Mouse (Mus musculus) kidney, embryonic 16.5 days (tissue): ENCODE measurements around the gene Arhgap31. TPM values are rescaled to one million over a fixed set of nuclear protein-coding genes. Genes with fewer than 3 reads are reported as not detected.
A peak's percentile ranks its signal among the peaks of the same experiment; 100 is the strongest.

Experiments
- ATAC-seq: fragments of 200-750 bp; cut with Nextera tagmentation; 2 replicates; pipeline ENCODE4 v1.8.0; 2017; ENCODE audit warnings: moderate TSS enrichment; ENCODE audit not compliant: low FRiP score, low TSS enrichment
- H3K27ac ChIP-seq: fragments of 300-500 bp; sonication (generic); 2 replicates; pipeline ENCODE4 v1.5.1; 2014; ENCODE audit warnings: low read length
- H3K27me3 ChIP-seq: fragments of 300-500 bp; sonication (generic); 2 replicates; pipeline ENCODE4 v1.6.1; 2014; ENCODE audit warnings: low read length, control low read depth, mixed read lengths; ENCODE audit not compliant: insufficient read depth
- H3K36me3 ChIP-seq: fragments of 300-500 bp; sonication (generic); 2 replicates; pipeline ENCODE4 v1.6.1; 2014; ENCODE audit warnings: low read length, control low read depth, mixed read lengths; ENCODE audit not compliant: insufficient read depth
- H3K4me1 ChIP-seq: fragments of 300-500 bp; sonication (generic); 2 replicates; pipeline ENCODE4 v1.6.1; 2014; ENCODE audit warnings: low read length, control low read depth, mixed read lengths; ENCODE audit not compliant: insufficient read depth
- H3K4me2 ChIP-seq: fragments of 300-500 bp; sonication (generic); replicated peaks from 2 replicates; pipeline ENCODE4 v1.6.1; 2014; ENCODE audit warnings: low read depth, low read length
- H3K4me3 ChIP-seq: fragments of 300-500 bp; sonication (generic); 2 replicates; pipeline ENCODE4 v1.5.1; 2014; ENCODE audit warnings: mild to moderate bottlenecking, low read length
- H3K9ac ChIP-seq: fragments of 300-500 bp; sonication (generic); replicated peaks from 2 replicates; pipeline ENCODE4 v1.6.1; 2014; ENCODE audit warnings: low read length
- H3K9me3 ChIP-seq: fragments of 300-500 bp; sonication (generic); 2 replicates; pipeline ENCODE4 v1.6.1; 2016; ENCODE audit warnings: low read length, control low read depth
- WGBS: fragments of 180-500 bp; shearing (Covaris S2); extraction: QIAGEN DNeasy Blood & Tissue Kit; methylation state at CpG from one replicate; pipeline ENCODE4 v1.1.7; 2014; 5-methylcytosine and 5-hydroxymethylcytosine counted together
- polyA plus RNA-seq: library from polyadenylated mRNA; unstranded; fragments of >200 nt; fragmentation: Nextera tagmentation; extraction: Ambion mirVana; gene quantifications from 2 replicates; pipeline ENCODE4 v1.2.1, GENCODE M21; 2015

The Arhgap31 gene
- polyA plus RNA-seq, 1 experiment from 2014 or later: 10.8 TPM

- Histone ChIP-seq H3K9ac (no peak overlapping the region), H3K27me3 (no peaks in the 10 kb centered on the region), H3K27ac (no peak overlapping the region), H3K4me1 (0 out of 2 replicates have a peak, but pooled peaks cover 7% of the 10 kb centered on the region), H3K9me3 (no peaks in the 10 kb centered on the region), H3K4me3 (no peak overlapping the region), H3K36me3 (no peaks in the 10 kb centered on the region), H3K4me2 (no peak overlapping the region)
- peak; percentile 2; the same call in 1 of the 2 replicates for ATAC-seq
- WGBS: 75% methylated on average over 2 of the region's 2 CpGs
Observed at GRCm38 (mm10) chr16:38622283-38622682, 90.8 kb downstream of the Arhgap31 start.

GRCm38 (mm10) chr16:38620696-38621450, 92.2 kb downstream of the Arhgap31 start:
- 88% methylated on average over 16 of the region's 16 CpGs for WGBS

GRCm38 (mm10) chr16:38619054-38619453, 94.0 kb downstream of the Arhgap31 start:
- no peak overlapping the region for H3K27ac ChIP-seq
- H3K4me2 ChIP-seq: no peak overlapping the region
- 0 out of 2 replicates have a peak, but pooled peaks cover 7% of the 10 kb centered on the region for H3K4me1 ChIP-seq
- ATAC-seq: peak; percentile 39; the same call in 1 of the 2 replicates
- WGBS: 24% methylated on average over 6 of the region's 6 CpGs
- H3K9me3 ChIP-seq: no peaks in the 10 kb centered on the region
- no peak overlapping the region for H3K4me3 ChIP-seq
- no peaks in the 10 kb centered on the region for H3K27me3 ChIP-seq
- H3K36me3 ChIP-seq: no peaks in the 10 kb centered on the region
- no peak overlapping the region for H3K9ac ChIP-seq

More at GRCm38 (mm10) chr16:38620696-38621450, 92.2 kb downstream of the Arhgap31 start:
- H3K27me3 ChIP-seq: no peaks in the 10 kb centered on the region
- H3K4me3 ChIP-seq: no peak overlapping the region
- H3K36me3 ChIP-seq: no peaks in the 10 kb centered on the region
- no peak overlapping the region for H3K9ac ChIP-seq
- no peak overlapping the region for H3K27ac ChIP-seq
- no peaks in the 10 kb centered on the region for H3K9me3 ChIP-seq
- H3K4me1 ChIP-seq: 0 out of 2 replicates have a peak, but pooled peaks cover 7% of the 10 kb centered on the region
- no peak overlapping the region for H3K4me2 ChIP-seq
- ATAC-seq: no peak

- Histone ChIP-seq H3K4me3 (no peak overlapping the region), H3K4me1 (no peaks in the 10 kb centered on the region), H3K9me3 (no peaks in the 10 kb centered on the region), H3K4me2 (no peak overlapping the region), H3K9ac (no peak overlapping the region), H3K36me3 (no peaks in the 10 kb centered on the region), H3K27me3 (no peaks in the 10 kb centered on the region), H3K27ac (no peak overlapping the region)
- WGBS: 92% methylated on average over 13 of the region's 13 CpGs
- no peak for ATAC-seq
Observed at GRCm38 (mm10) chr16:38617977-38618376, 95.1 kb downstream of the Arhgap31 start.

- 88% methylated on average over 6 of the region's 6 CpGs for WGBS
- H3K4me1 ChIP-seq: 0 out of 2 replicates have a peak, but pooled peaks cover 3% of the 10 kb centered on the region
Observed at GRCm38 (mm10) chr16:38613646-38614045, 99.4 kb downstream of the Arhgap31 start.

GRCm38 (mm10) chr16:38612646-38613045, 100.4 kb downstream of the Arhgap31 start:
- Histone ChIP-seq H3K9me3 (peaks cover 8% of the 10 kb centered on the region), H3K4me3 (no peak overlapping the region), H3K27ac (no peak overlapping the region), H3K27me3 (no peaks in the 10 kb centered on the region), H3K4me2 (no peak overlapping the region), H3K9ac (no peak overlapping the region), H3K4me1 (0 out of 2 replicates have a peak, but pooled peaks cover 3% of the 10 kb centered on the region), H3K36me3 (peaks cover 23% of the 10 kb centered on the region)
- 0 out of 2 replicates have a peak, but pooled peaks have one; percentile 35 for ATAC-seq
- WGBS: 38% methylated on average over 5 of the region's 5 CpGs

More at GRCm38 (mm10) chr16:38613646-38614045, 99.4 kb downstream of the Arhgap31 start:
- H3K4me2 ChIP-seq: no peak overlapping the region
- peaks cover 23% of the 10 kb centered on the region for H3K36me3 ChIP-seq
- no peaks in the 10 kb centered on the region for H3K27me3 ChIP-seq
- no peak overlapping the region for H3K4me3 ChIP-seq
- peaks cover 8% of the 10 kb centered on the region for H3K9me3 ChIP-seq
- H3K27ac ChIP-seq: no peak overlapping the region
- ATAC-seq: no peak
- H3K9ac ChIP-seq: no peak overlapping the region

GRCm38 (mm10) chr16:38609092-38609491, 104.0 kb downstream of the Arhgap31 start:
- no peak overlapping the region for H3K27ac ChIP-seq
- no peak overlapping the region for H3K4me3 ChIP-seq
- H3K4me2 ChIP-seq: peak overlapping the region; percentile 40
- H3K36me3 ChIP-seq: peaks cover 36% of the 10 kb centered on the region
- peaks cover 8% of the 10 kb centered on the region for H3K9me3 ChIP-seq
- no peaks in the 10 kb centered on the region for H3K27me3 ChIP-seq
- no peak for ATAC-seq
- 47% methylated on average over 18 of the region's 18 CpGs for WGBS
- H3K9ac ChIP-seq: no peak overlapping the region
- H3K4me1 ChIP-seq: 0 out of 2 replicates have a peak, but pooled peaks cover 3% of the 10 kb centered on the region

GRCm38 (mm10) chr16:38608687-38609086, 104.4 kb downstream of the Arhgap31 start:
- Histone ChIP-seq H3K9ac (no peak overlapping the region), H3K4me2 (no peak overlapping the region), H3K4me3 (no peak overlapping the region), H3K4me1 (0 out of 2 replicates have a peak, but pooled peaks cover 3% of the 10 kb centered on the region), H3K9me3 (peaks cover 8% of the 10 kb centered on the region), H3K36me3 (peaks cover 36% of the 10 kb centered on the region), H3K27ac (no peak overlapping the region), H3K27me3 (no peaks in the 10 kb centered on the region)
- 85% methylated on average over 12 of the region's 12 CpGs for WGBS
- no peak for ATAC-seq

GRCm38 (mm10) chr16:38606509-38606908, 106.6 kb downstream of the Arhgap31 start:
- H3K4me2 ChIP-seq: no peak overlapping the region
- 0 out of 2 replicates have a peak, but pooled peaks cover 3% of the 10 kb centered on the region for H3K4me1 ChIP-seq
- H3K27ac ChIP-seq: no peak overlapping the region
- peaks cover 8% of the 10 kb centered on the region for H3K9me3 ChIP-seq
- no peaks in the 10 kb centered on the region for H3K27me3 ChIP-seq
- ATAC-seq: no peak
- no peak overlapping the region for H3K9ac ChIP-seq
- WGBS: 82% methylated on average over 7 of the region's 7 CpGs
- no peak overlapping the region for H3K4me3 ChIP-seq
- peaks cover 40% of the 10 kb centered on the region for H3K36me3 ChIP-seq
